Mouse (Mus musculus): ENCODE results near the gene Olfr1260.

Gene Olfr1260

GRCm38 (mm10) chr2:89974184-89974583, at the start of gene Olfr1260:
Gene Olfr1260 (plus strand): TSS chr2:89974340.
- no peak for DNase-seq

- DNase-seq = no peak
Measured at GRCm38 (mm10) chr2:89927009-89927408, 47.1 kb upstream of the Olfr1260 start, which contains the start of gene Olfr1258. Gene Olfr1258 (plus strand): TSS chr2:89927309.

- no peak for DNase-seq
Measured at GRCm38 (mm10) chr2:89948564-89948963, 25.6 kb upstream of the Olfr1260 start, which contains the start of gene Olfr1259. Gene Olfr1259 (minus strand): TSS chr2:89948664.

DNA sequence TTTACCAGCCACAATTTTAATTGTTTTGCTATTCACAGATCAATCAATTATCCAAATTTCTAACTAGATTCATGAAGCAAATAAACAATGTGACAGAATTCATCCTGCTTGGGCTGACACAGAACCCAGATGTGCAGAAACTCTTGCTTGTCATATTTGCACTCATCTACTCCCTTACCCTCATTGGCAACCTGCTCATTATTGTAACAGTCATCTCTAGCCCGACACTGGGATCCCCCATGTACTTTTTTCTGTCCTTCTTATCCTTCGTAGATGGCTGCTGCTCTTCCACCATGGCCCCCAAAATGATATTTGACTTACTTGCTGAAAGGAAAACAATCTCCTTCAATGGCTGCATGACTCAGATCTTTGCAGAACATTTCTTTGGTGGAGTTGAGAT, 3.6 kb downstream of the Olfr1260 start:
- no peak for DNase-seq

DNA sequence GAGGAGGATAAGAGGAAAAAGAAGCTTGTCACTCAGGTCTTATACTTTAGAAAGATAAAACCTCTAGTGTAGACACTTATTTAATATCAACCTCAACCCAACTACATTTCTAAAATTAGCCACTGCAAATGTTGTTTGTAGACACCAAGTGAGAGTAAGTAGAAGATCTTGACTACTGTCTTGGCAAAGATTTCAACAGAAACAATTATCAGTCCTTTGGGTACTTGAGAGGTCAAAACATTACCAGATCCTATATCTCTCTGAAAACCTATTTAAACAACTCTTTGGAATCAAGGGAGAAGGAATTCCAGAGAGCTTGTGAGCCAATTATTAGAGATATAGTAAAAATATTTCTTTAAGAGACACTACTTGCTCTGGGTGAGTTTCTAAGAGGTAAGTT, 16.8 kb downstream of the Olfr1260 start, which contains the start of gene Olfr1261:
Gene Olfr1261, plus strand, starts transcription at position 301 of the 400 bp plus-strand sequence.
- DNase-seq = no peak

GRCm38 (mm10) chr2:89999845-90000244, 25.7 kb downstream of the Olfr1260 start, which contains the start of gene Olfr1262:
Gene Olfr1262 (plus strand): TSS chr2:90000145.
- DNase-seq = no peak

DNA sequence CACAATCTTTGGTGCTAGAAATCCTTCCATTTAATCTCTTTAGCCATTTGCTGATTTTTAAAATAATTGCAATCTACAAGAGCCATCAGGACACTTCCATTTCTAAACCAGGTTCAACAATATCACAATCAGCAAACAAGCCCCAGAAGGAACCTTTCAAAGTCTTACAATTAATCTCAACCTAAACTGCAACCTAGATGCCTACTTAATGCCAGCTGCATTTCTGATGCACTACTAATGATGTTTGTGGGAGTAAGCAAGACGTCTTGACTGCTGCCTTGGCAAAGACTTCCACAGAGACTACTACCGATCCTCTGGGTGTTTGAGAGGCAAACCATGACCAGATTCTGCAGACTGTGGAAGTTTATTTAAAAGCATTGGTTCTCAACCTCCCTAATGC, 37.7 kb downstream of the Olfr1260 start, which contains the start of gene Olfr1263:
Gene Olfr1263, plus strand, starts transcription at position 301 of the 400 bp plus-strand sequence.
- DNase-seq = no peak

- DNase-seq = no peak
Measured at GRCm38 (mm10) chr2:90025477-90025876, 51.3 kb downstream of the Olfr1260 start, which contains the start of gene Olfr1264. Gene Olfr1264 (minus strand): TSS chr2:90025577.

Measured in thymus, adult 18-20 months (tissue).